Mouse (Mus musculus) liver, adult (tissue): ENCODE data around the gene Tns1.

Experiments used
- GATA4 ChIP-seq: IDR thresholded peaks from 2 replicates; pipeline ENCODE4 v1.6.1; 2014; ENCODE audit warnings: mild to moderate bottlenecking, low read length; ENCODE audit not compliant: insufficient replicate concordance

Tns1 gene

DNA sequence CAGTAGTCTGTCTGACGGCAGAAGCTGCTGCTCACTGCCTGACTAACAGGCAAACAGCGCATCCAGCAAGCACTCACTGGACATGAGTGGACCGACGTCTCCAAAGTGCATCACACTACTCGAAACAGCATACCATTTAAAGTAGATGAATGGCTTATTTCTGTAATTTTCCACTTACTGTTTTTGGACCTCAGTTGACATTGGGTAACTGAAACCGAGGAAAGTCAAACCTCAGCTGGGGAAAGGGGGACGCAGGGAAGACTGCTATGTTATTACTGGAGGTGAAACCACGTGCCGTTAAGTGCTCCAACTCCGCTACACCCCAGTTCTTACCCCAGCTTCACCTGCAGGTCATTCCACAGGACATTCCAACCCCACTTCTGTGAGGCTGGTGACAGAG lies 111.5 kb downstream of the Tns1 start:
- no peak for TF ChIP-seq GATA4

DNA sequence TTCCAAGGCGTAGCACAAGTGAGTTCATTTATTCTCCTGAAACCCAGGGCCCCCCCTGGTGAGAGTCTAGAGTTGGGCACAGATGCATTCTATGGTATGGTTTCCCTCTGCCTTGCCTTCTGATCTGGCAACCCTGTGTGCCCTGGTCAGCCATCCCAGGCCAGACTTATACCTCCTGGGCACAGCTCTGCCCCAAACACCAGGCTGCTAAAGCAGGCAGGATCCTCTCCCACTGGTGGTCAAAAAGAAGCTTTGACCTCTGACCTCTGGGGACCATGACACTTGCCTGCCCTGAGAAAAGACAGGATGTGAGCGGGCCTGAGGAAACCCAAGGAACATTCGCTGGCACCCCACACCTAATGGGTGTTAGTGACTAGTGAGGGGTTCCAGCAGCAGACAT lies 114.8 kb downstream of the Tns1 start:
- no peak for TF ChIP-seq GATA4

DNA sequence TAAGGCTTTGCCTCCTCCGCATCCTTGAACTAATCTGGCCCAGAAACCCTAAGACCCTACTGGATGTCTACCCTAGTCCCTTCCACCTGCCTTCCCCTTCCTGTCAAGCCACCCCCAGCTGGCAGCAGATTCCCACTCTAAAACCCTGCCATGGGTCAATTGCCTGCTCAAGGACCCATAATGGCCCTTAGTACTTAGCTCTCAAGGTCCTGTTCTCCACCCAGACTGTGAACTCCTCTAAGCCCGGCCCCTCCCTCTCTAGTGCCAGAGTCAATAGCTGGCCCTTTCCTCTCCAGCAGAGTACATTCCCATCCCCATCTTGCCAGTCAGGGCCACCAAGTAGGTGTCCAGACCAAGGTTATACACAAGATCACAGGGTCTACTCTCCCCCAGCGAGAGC lies 115.3 kb downstream of the Tns1 start:
- no peak for TF ChIP-seq GATA4

GRCm38 (mm10) chr1:74008498-74008897 lies 115.8 kb downstream of the Tns1 start:
- peak; percentile 69; the same call in 1 of the 2 replicates for TF ChIP-seq GATA4

DNA sequence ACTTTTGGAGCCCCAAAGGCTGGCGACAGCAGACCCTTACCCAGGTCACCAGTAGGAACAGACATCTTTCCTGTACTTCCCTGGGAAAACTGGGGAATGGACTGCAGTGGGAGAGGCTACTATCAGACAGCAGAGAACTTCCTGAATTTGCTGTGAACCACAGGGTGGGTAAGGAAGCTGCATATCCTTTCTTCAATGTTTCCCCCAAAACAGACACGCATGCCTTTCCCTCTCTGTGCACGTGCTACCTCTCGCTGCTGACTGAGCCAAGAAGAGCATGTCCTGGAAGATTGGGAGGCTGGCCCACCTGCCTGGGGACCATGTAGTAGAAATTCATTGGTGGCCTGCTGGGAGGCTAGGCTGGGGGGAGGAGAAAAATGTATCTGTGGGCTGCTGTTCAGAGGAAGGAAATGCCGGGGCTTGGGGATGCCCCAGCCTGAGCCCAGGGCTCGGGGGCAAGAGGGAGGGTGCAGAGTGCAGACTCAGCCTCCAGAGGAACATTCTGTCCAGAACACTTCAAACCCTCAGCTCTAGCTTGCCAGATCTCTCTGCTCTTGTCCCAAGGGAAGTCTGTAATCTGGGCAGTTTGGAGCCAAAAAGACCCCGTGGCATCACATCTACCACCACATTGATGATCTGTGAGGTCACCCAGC lies 116.7 kb downstream of the Tns1 start:
- TF ChIP-seq GATA4: peak; percentile 95

DNA sequence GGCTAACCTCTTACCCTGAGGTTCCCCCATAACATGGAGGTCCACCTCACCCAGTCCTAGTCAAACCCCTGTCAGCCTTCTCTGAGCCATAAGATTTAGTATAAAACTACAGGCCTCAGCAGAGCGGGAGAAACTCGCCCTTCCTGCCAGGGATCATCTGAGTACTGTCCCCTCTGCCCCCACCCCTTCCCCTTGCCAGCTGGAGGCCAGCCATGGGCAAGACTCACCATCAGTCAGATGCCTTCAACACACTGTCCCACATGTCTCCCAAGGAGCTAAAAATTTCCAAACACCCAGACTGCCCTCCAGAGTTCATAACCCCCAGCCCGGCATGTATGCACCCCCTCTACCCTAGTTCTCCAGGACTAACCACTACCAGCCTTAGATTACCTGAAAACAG lies 119.2 kb downstream of the Tns1 start:
- no peak for TF ChIP-seq GATA4

- TF ChIP-seq GATA4: peak; percentile 53
Measured at GRCm38 (mm10) chr1:74003723-74004122, 120.5 kb downstream of the Tns1 start.

DNA sequence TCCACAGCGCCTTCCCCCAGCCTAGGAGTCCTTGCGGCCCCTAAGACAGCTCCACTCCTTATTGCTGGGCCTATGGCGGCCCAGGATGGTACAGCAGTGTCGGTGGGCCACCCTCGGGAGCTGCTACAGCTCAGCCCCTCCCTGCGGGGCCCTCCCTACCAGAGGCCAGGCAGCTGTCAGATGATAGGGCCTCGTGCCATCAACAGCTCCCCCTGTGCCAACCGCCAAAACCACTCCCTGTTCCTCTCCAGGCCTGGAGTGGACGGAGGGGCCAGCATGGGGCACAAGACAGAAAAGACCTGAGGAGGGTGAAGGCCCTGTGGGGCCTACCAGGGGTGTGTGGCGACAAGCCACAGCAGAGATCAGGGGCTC lies 122.8 kb downstream of the Tns1 start:
- no peak for TF ChIP-seq GATA4

GRCm38 (mm10) chr1:74000810-74001448 lies 123.3 kb downstream of the Tns1 start:
- no peak for TF ChIP-seq GATA4

- TF ChIP-seq GATA4: no peak
Measured at GRCm38 (mm10) chr1:74000191-74000651, 124.0 kb downstream of the Tns1 start.

GRCm38 (mm10) chr1:73999533-73999932 lies 124.7 kb downstream of the Tns1 start:
- TF ChIP-seq GATA4: no peak

GRCm38 (mm10) chr1:73998925-73999375 lies 125.3 kb downstream of the Tns1 start:
- no peak for TF ChIP-seq GATA4

DNA sequence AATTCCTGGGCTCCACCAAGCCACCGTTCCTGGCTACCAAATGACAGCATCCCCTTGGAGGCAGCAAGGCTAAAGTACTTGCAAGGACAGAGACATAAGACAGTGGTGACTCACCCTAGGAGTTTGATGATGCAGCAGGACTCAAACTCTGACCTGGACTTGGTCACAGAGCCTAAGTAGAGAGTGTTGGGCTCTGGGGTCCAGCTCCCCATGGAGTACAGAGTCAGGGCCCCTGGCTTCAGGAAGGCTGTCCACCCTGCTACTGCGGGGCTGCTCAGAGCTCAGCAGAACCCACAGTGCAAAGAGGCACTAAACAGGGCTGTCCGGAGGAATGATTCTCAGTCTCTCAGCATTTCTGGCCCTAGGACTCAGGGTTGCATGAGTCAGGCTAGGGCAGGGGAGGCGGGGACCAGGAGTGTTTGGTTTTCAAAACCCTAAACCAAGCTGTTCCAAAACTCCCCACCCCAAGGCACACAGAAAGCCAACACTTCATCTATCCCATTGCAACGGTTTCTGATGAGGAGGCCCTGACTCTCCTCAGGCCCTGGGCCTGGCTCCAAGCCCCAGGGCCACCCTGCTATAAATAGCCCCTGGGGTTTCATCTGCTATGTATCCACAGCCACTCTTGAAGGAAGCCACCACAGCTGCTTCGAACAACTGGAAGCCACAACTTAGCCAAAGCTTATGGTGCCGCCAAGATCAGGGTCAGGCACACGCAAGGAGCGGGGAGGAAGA lies 126.0 kb downstream of the Tns1 start:
- TF ChIP-seq GATA4: no peak

- no peak for TF ChIP-seq GATA4
Measured at GRCm38 (mm10) chr1:73997341-73997740, 126.9 kb downstream of the Tns1 start.

DNA sequence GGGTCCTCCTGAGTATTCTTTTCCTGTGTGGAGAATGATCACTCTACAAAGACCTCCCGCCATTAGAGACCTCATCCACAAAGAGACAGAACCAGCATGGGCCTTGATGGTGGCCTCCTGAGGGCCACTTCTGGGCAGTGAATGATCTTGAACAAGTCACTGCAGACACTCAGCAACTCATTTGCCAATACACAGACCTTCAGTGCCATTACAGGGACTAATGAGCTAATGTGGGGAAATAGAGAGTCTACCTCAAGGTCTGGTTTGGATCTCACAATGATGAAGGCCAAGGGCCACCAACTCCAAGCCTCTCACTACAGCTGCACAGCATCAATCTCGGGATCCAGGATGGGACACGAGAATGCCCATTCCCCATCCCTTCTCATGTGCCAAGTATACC lies 127.6 kb downstream of the Tns1 start:
- no peak for TF ChIP-seq GATA4

DNA sequence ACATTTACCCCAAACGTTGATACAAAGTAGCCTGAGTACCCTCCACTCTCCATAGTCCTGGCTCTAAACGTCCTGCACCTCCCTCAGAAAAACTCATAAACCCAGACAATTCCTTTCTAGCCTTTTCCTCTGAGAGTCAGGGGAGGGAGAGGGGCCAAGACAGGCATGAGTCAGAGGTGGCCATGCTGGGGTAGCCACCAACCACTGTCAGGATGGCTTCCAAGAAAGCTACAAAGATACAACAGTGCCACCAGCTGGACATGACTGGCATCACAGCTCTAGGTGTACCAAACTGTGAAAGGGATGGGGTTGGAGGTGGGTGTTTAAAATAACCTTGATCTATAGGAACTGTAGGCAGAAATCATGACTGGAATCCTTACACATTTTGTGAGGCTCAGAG lies 128.0 kb downstream of the Tns1 start:
- TF ChIP-seq GATA4: no peak

- no peak for TF ChIP-seq GATA4
Measured at GRCm38 (mm10) chr1:73995063-73995810, 129.0 kb downstream of the Tns1 start.
